Mouse (Mus musculus) cerebellum, adult 18-20 months (tissue): ENCODE measurements around the gene Rasal1.

Experiments
- DNase-seq, 2 experiments: peaks; one replicate each; pipeline ENCODE4 v3.0.0; 2021

Gene Rasal1

DNA sequence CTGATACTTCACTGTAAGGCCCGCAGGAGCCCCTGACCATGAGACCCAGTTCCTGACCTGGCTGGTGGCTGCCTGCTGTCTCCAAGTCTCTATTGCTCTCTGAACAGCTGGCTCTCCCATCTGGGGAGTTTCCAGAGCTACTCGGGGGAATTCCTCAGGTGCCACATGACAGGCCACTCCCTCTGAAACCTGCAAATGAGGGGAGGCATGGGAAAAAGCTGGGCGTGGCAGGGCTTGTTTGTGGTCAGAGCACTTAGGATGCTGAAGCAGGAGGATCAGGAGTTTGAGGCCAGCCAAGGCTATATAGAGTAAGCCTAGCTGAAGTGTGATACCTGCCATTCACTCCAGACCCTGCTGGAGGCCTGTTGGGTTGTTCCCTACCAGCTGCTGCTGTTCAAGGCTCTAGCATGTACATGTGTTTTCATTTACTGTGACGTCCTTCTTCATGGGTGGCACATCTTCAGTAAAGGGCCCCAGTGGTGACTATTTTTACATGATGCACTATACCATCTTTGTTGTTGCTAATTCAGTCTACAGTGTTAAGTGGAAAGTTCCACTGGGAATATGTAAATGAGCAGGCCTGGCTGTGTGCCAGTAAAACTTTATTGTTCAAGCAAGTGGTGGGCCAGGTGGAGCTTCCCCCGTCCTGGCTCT lies 26.3 kb upstream of the Rasal1 start:
- no peak for DNase-seq

DNA sequence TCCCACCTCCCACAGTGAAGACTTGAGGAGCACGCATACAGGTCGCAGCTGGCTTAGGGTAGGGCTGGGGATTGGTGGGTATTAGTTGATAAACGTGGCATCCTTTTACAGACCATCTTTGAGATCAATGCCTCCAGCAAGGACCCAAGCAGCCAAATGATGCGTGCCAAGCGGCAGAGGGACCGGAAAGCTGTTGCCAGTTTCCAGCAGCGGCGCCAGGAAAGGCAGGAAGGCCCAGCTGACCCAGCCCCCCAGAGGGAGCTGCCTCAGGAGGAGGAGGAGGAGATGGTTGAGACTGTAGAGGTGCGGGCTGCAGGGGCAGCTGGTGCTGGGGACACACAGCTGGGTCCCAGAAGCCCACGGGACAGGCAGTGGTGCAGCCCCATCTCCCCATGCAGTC lies 24.2 kb upstream of the Rasal1 start:
- peak in 1 of 2 experiments; percentile 14 for DNase-seq

DNA sequence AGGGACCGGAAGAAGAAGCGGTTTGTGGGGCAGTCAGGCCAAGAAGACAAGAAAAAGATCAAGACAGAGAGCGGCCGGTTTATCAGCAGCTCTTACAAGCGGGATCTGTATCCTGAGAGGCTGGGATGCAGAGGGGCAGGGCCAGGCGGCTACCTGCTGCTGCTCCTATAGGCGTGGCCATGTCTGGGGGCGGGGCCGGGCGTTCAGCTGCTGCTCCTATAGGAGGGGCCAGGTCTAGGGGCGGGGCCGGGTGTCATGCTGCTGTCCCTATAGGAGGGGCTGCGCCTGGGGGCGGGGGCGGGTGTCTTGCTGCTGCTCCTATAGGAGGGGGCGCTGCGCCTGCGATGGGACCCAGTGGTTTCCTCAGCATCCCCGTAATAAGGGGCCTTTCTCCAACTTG lies 22.2 kb upstream of the Rasal1 start:
- DNase-seq, result peak in 1 of 2 experiments; percentile 6

DNA sequence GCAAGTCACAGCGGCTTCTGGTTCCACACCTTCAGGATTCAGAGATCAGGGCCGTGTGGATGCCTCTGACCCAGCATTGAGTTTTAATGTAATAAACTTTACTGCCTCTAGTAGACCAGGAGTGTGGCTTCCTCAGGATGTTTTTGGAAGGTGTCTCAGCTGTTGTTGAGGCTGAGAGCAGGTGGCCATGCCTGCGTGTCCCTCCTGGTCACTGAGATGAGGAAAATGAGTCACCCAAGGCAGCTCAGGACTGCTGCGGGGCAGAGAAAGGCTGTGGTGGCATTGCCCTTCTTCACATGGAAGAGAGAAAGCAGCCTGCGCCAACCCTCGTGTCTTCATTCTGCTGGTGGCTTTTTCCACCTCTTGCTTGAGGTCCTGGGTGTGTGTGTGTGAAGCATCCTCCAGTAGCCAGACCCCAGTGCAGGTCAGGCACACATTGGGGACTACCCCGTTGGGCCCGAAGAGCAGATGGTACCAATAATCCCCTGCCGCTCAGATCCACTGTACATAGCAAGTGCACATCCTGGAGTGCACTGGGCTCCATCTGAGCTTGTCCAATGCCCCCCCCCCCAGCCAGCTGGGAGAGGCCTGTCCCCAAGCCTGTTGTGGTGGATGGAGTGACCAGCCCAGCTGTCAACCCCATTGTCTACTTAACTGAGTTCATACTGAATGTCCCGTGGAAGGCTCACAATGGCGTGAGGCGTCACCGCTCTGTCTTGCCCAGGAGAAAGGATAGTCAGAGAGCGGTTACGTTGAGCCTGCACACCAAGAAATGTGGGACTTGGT lies 20.9 kb upstream of the Rasal1 start:
- peak in 1 of 2 experiments; percentile 5 for DNase-seq

DNA sequence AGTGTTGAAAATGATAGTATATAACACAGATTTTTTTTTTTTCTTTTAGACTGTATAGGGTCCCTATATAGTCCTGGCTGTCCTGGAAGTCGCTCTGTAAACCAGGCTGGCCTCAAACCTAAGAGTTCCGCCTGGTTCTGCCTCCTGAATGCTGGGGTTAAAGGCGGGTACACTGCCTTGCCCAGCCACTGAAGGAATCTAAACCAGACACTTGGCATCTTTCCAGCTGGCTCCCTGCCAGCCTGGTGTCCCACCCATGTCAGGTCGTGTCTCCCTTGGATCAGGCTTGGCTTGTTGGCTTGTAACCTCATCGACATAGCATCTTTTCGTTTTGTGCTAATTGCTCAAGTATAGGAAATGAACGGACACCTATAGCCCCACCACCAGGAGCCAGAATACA lies 20.0 kb upstream of the Rasal1 start:
- peak in 1 of 2 experiments; percentile 12 for DNase-seq

DNA sequence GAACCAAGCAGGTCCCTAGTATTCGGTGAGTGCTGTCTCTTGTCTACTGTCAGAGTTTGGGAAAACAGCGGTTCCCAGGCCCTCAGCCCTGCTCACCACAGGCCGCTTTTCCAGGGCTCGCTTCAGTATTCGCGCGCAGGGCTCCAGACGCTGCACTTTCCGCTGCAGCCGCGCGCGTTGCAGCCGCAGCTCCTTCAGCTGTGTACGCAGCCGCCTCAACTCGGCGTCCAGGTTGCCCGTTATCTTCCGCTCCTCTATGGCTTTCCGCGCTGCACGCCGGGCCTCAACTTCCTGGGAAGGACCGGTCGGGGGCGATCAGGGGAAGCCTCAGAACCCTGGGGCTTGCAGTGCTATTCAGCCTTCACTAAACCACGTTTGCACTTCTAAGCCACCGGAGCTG lies 17.5 kb upstream of the Rasal1 start:
- no peak for DNase-seq

DNA sequence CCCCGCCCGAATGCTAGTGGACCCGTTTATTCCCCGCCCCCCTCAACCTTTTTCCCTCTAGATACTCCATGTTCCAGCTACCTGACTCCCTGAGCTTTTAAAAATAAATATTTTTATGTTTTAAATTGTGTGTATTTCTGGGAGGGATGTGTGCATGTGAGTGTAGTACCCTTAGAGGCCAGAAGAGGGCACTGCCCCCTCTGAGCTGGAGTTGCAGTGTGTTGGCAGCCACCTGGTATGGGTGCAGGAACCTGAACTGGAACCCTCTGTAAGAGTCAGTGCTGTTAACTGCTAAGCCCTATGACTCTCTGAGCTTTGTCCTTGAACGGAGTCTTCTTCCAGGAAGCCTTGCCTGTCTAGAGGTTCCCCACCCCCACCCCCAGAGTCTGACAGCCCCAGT lies 16.7 kb upstream of the Rasal1 start:
- no peak for DNase-seq

DNA sequence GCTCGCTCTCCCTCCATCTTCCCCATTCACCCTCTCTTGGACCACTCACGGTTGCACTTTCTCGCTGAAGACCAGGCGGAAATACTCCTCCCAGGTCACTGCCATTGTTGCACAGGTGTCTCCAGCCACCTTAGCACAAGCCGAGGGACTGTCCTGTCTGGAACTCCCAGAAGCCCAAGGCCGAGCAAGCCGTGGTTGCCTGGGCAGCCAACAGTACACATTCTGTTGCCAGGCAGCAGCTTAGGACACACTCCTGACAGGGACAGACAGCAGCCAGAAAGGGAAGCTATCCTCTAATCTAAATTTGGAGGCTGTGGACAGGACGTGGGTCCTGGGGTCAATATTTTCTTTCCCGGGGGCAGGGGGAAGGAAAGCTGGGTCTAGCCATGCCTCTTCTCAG lies 14.5 kb upstream of the Rasal1 start, which contains the start of gene Cfap73:
Gene Cfap73 (minus strand): TSS at position 105 of the 400 bp plus-strand sequence.
- DNase-seq, result no peak

DNA sequence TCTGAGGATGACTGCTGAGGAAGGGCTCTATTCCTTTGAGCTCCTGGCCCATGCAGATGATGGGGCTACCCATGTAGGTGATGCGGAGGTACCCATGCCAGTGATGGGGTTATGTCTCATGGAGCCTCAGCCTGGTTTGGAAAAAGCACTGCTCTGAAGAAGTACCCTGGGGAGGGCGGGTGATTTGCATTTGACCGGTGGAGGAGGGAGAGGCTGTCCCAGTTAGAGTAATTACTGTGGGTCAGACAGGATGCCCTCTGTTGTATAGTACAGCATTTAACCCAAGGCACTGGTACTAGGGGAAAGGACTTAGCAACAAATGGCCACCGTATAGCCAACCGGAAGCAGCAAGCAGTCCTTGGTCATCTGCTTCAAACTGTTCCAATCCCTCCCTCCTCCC lies 13.8 kb upstream of the Rasal1 start:
- DNase-seq, result no peak

DNA sequence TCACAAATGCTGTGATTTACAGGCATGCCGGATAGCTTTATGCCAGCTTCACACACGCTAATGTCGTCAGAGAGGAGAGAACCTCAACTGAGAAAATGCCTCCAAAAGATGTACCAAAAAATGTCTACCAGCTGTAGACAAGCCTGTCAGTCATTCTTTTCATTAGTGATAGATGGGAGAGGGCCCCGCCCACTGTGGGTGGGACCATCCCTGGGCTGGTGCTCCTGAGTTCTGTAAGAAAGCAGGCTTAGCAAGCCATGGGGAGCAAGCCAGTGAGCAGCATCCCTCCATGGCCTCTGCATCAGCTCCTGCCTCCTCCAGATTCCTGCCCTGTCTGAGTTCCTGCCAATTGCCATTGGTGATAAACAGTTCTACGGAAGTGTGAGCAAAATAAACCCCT lies 13.0 kb upstream of the Rasal1 start:
- no peak for DNase-seq

DNA sequence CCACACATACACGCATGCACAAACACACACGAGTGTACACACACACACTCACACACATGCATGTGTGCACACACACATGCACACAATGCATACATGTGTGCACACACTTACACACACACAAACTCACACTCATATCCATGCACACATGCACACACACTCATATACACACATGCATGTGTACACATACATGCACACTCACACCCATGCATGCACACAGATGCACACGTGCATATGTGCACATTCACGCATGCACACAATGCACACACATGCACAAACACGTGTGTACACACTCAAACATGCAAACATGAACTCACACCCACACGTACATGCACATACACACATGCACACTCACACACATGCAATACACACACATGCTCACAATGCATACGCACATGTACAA lies 8.5 kb upstream of the Rasal1 start:
- no peak for DNase-seq

DNA sequence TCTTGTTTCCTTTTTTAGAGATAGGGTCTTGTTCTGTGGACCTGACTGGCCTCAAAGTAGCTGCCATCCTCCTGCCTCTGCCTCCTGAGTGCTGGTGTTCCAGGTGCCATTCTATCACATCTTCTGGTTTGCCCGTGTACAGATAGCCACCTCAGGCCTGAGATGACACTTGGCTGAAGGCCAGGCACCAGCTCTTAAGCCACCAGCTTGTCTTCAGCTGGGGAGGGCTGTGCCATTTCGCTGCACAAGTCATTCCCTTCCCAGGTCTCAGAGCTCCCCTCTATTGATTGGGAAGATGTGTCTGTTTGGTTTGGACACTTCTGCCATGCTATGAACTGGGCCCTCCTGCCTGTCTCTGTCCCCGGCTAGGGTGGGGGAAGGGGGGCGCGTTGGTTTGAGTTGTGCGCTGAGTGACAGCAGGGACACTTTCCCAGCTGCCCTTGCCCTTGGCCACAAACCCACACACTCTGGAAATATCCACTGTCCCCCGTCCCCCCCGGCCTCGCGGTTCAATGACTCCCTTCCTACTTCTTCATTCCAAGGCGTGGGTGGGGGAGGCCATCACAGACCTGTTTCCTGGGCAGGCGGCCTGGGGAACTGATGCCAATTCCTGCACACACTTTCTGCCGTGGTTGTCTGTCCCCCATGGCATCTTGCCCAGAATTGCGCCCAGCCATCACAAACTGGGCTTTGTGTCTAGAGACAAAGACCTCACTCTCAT lies 5.1 kb upstream of the Rasal1 start:
- peak; percentile 68 to 71 for DNase-seq

DNA sequence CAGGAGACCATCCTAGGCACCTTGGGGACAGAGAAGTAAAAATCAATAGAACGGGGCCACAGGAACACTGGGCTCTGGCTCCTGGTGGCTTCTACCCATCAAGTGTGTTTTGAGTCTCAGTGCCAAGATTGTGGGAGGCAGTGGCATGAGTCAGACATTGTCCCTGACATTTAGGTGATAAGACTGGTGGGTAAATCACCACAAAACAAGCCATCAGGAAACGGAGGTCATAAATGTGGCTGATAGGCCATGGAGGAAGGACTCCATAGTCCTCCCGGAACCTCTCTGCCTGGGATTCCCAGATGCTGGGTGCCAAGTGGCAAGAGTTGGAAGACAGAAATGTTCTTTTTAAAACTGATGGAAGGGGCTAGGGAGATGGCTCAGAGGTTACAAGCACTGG lies 4.4 kb upstream of the Rasal1 start:
- DNase-seq, result no peak

DNA sequence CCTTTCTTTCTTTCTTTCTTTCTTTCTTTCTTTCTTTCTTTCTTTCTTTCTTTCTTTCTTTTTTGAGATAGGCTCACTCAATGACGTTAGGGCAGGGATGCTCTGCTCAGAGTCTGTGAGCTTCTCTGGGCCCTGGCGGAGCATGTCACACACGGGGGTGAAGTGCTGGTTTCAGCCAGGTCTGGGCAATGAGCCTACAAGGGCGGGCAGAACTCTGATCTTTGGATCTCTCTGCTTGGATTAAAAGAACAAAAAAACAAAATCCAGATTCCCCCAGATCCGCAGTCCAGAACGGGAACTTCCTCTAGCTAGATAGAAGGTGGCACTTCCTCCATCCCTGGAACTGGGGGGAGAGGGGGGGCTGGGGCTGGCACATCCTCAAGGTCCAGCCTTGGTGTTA lies 2.8 kb upstream of the Rasal1 start:
- peak in 1 of 2 experiments; percentile 51 for DNase-seq

DNA sequence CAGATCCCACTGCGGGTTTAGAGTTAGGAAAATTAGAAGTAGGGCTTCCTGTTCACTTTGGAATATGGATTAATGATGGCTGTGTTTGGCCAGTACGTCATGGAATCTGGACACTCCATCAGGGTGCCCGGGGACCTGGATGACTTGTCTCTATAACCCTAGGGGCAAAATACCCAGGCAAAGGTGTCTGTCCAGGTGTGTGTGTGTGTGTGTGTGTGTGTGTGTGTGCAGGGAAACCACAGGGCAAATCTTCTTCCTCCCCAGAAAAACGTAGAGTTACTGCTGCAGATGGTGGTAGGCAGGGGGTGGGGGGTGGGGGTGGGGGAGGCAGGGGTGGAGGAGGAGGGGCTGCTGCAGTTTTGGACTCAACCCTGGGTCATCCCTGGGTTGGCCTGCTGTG lies 1.3 kb upstream of the Rasal1 start:
- DNase-seq, result no peak

DNA sequence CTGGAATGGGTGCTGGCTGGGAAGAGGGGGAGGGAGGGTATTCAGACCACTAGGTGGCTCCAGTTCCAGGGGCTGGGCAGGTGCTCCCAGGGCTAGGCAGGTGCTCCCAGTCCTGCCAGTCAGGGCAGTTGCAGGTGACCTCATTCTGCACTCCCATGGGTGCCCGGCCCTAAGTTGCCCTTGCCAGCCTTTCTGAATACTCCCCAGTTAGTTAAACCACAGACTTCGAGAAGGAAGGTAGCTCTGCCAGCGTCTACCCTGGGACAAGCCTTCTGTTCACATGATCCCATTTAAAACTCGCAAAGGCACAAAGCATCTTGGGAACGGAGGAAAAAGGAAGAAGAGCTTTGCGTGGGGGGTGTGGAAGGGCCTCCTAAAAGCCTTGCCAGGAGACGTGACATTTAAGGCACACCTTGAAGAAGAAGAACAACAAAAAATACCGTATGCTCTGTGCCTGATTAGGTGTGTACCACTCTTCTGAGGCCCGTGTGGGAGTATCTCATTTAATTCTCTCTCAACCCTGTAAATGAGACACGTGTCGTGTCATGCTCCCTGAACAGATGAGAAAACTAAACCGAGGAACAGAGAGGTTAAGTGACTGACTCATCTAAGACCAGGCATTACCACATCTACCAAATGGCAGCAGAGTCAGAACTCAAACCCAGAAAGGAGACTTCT lies 659 bp upstream of the Rasal1 start:
- peak in 1 of 2 experiments; percentile 21 for DNase-seq

DNA sequence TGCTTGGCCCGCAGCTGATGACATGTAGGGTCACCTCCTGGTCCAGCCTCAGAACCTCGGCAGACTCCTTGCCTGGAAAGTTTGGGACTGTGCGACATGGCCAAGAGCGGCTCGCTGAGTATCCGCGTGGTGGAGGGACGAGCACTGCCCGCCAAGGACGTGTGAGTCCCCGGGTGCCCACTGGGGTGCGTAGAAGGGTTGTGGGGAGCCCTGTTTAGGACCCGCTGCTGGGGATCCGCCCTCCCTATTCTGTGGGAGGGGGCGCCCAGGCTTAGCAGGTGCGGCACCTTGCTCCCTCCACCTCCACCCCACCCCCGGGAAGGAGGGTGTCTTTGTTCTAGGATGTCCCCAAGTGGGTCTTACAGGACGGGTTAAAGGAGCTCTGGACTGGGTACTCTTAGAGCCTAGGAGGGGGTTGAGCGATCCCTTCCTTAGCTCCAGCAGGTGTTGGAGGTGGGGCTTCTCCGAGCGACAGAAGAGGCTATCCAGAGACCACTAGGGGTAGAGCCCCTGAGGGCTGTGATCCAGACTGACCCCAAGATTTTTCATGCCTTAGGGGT lies 842 bp downstream of the Rasal1 start:
- peak in 1 of 2 experiments; percentile 21 for DNase-seq

DNA sequence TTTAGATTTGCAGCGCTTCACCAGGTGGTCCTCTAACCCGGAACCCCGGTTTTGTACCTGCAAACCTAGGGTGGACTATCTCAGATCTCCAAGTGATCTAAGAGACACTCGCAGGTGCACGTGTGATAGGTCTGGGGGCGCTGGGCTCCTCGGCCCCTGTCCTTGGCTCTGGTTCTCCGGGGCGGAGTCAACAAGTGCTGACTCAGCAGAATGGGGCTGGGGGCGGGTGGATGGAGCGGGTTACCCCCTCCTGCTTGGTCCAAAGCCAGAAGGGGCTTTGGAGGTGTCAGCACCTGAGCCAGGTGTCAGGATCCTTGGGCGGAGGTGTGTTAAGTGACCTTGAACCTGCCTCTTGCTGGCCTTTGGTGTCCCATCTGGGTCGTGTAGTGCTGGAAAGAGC lies 1.3 kb downstream of the Rasal1 start:
- no peak for DNase-seq

DNA sequence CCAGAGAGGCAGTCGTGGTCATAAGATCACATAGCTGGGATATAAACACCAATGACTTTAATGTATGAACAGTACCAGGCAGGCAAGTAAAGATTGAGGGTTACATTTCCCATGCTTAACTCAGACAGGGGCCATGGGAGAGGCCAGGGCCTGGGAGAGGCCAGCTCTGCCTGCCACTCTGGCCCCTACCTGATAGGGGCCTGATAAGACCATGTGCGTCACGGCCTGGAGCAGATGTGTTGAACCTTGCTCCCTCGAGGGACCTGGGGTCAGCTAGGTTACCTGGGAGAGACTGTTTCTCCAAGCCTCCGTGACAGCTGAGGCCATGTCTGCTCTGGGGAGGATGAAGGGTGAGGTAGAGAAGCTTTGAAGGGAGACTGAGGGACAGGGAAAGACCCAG lies 2.6 kb downstream of the Rasal1 start:
- DNase-seq, result no peak

DNA sequence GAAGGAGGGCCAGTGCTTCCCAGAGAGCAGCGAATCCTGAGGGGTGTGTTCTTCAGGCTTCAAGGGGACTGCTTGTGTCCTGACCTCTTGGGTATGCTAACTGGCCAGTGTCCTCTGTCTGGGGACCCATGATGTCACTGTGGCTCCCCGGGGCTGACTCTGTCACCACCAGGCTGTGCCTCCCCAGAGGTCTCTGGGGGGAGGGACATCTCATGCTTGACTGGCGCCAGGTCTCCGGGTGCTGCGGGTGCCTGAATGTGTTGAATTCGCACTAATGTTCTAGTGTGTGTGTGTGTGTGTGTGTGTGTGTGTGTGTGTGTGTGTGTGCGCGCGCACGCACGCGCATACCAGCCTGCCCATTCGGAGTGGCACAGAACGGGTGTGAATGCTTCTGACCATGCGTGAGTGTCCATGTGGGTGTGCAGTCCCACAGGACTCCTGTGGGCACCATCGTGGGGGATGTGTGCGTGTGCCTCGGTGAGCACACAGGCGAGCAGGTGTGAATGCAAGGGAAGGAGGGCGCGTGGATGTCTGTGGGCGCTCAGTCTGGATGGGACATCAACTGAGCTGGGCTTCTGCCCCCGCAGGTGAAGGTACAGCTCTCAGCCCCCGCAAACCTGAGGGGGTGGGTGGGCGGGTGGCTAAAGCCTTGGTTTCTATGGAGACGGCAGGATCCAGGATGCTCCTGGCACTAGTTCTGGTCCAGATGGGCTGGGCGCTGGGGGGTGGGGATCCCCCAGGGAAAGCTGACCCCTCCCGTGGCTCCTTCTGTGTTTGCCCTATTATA lies 4.5 kb downstream of the Rasal1 start:
- no peak for DNase-seq

DNA sequence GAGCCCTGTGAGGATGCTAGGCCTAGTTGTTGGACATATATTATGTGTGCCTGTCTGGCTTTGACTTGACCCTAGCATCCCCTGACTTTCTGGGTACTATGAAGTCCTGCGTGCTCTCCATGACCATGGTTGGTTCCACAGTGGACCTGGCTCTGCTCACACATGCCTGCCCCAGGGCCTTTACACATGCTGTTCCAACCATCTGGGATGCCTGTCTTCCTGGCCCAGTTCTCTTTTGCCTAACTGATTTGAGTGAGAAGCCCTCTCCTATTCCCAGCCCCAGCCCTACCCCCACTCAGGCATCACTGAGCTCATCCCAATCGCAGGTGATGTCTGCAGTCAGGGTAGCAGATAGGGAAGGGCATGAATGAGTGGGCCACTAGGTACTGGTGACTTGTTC lies 5.3 kb downstream of the Rasal1 start:
- peak in 1 of 2 experiments; percentile 13 for DNase-seq

DNA sequence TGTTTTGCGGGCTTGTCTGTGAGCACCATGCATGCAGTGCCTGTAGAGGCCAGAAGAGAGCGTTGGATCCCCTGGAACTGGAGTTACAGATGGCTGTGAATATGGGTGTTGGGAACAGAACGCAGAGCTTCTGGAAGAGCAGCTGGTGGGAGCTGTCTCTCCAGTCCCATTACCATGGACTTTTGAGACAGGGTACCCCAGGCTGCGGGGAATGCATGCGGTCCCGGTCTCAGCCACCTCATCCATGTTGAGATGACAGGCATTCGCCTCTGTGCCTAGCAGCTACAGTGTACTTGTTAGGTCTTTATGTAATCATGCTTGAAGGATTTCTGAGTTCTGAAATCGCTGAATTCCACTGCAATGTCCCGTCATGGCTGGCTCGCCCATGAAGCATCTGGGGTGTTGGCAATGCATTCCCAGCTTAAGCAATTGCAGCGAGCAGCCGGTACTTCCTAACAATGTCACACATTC lies 7.7 kb downstream of the Rasal1 start:
- no peak for DNase-seq
